Mouse (Mus musculus): Measurements from ENCODE around the gene Rfc2. TPM values are rescaled to one million over a fixed set of nuclear protein-coding genes. Genes with fewer than 3 reads are reported as not detected.
"Not testable (repeated sequence)": the region's sequence is repeated elsewhere in the genome, so short reads cannot be mapped to it uniquely, and the experiment has no call there.

Rfc2 gene
- polyA plus RNA-seq, 1 experiment from 2014 or later, result 215 TPM

DNA sequence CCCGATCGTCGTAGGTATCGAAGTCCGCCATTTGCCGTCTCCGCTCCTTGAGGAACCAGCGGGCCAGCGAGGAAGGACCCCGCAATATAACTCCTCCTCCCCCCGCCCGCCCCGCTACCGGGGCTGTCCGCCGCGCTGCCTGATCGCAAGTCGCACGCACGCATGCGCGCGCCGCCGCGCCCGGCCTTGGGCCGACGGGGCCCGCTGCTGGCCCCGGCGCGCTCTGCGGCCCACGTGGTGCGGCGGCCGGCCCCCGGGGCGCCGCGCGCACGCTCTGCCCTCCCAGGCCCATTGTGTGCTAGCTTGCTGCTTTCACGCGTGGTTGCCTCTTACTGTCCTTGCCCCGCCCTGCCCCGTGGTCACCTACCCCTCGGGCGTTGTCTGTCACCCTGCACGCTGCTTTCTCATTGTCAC is 58.1 kb downstream of the Rfc2 start, which contains the start of gene Eif4h:
Eif4h (minus strand) TSS at position 222 of the 414 bp plus-strand sequence.
- H3K4me3 ChIP-seq (replicated peaks), result peak within 1 kb of the TSS; percentile 100
- H3K4me2 ChIP-seq (replicated peaks), result peak within 1 kb of the TSS; percentile 88
- ATAC-seq, result peak; percentile 96
- WGBS, result under 1% methylated on average over 52 of the region's 52 CpGs
- peaks cover 20% of the 10 kb centered on the region for H3K36me3 ChIP-seq
- H3K9ac ChIP-seq (replicated peaks), result peak within 1 kb of the TSS; percentile 100
- peak within 1 kb of the TSS; percentile 95 for H3K27ac ChIP-seq
- no peaks in the 10 kb centered on the region for H3K27me3 ChIP-seq
- peaks cover 21% of the 10 kb centered on the region for H3K4me1 ChIP-seq (replicated peaks)
- no peaks in the 10 kb centered on the region for H3K9me3 ChIP-seq

DNA sequence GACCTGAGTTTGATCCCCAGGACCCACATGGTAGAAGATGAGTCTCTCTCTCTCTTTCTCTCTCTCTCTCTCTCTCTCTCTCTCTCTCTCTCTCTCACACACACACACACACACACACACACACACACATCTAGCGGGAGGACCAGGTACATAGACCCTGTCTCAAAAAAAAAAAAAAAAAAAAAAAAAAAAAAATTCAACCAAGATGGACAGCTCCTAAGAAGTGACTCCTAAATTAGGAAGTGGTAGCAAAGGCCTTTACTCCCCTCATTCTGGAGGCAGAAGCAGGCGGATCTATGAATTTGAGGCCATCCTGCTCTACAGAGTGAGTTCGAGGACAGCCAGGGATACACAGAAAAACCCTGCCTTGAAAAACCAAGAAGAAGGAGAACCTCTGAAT is 59.2 kb downstream of the Rfc2 start:
- H3K9me3 ChIP-seq, result no peaks in the 10 kb centered on the region
- no peak overlapping the region for H3K9ac ChIP-seq (replicated peaks)
- H3K36me3 ChIP-seq, result peaks cover 10% of the 10 kb centered on the region
- no peak overlapping the region for H3K4me3 ChIP-seq (replicated peaks)
- 98% methylated on average over 3 of the region's 3 CpGs for WGBS
- peaks cover 21% of the 10 kb centered on the region for H3K4me1 ChIP-seq (replicated peaks)
- no peak overlapping the region for H3K4me2 ChIP-seq (replicated peaks)
- H3K27me3 ChIP-seq, result no peaks in the 10 kb centered on the region
- 0 out of 2 replicates have a peak overlapping the region, but pooled peaks have one; percentile 95 for H3K27ac ChIP-seq
- no peak for ATAC-seq

DNA sequence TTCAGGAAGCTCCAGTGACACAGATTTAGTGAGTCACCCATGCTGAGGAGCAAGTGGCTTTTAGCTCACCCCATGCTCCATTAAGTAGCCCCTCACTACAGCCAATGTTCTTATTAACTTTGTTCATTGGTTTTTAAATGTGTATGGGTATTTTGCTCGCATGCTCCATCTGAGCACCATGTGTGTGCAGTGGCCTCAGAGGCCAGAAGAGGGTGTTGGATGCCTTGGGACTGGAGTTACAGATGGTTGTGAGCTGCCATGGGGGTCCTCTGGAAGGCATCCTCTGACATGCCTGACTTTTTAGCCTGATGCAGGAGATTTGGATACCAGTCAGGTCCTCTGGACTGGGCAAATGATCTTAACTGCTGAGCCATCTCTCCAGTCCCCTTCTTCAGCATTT is 63.0 kb downstream of the Rfc2 start:
- no peak for ATAC-seq
- WGBS, result 89% methylated on average over 1 of the region's 1 CpGs

DNA sequence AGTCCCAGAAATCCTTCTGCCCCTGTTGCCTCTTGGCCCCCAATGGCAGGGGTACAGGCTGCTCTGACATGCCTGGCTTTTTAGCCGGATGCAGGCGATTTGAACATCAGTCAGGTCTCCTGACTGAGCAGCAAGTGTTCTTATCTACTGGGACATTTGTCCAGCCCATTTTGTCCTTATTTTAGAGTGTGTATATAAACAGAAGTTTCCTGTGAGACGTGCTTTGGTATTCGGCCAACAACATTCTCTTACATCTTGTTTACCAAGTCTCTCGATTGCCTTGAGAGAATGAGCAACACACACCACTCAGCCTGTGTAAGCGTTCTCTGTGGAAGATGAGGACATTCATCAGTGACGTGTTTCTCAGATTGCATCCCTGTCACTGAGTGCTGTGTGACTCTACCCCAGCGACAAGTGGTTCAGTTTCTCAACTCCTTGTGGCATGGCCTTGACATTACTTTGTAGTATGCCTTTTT is 63.5 kb downstream of the Rfc2 start:
- no peak for ATAC-seq
- H3K9me3 ChIP-seq, result no peaks in the 10 kb centered on the region
- no peak overlapping the region for H3K4me3 ChIP-seq (replicated peaks)
- H3K9ac ChIP-seq (replicated peaks), result no peak overlapping the region
- no peaks in the 10 kb centered on the region for H3K27me3 ChIP-seq
- no peak overlapping the region for H3K4me2 ChIP-seq (replicated peaks)
- WGBS, result 80% methylated on average over 8 of the region's 8 CpGs
- H3K36me3 ChIP-seq, result no peaks in the 10 kb centered on the region
- H3K4me1 ChIP-seq (replicated peaks), result peaks cover 2% of the 10 kb centered on the region; the same call in 1 of the 2 replicates
- H3K27ac ChIP-seq, result no peak overlapping the region

More for the DNA sequence above, 63.0 kb downstream of the Rfc2 start:
- H3K27me3 ChIP-seq, result no peaks in the 10 kb centered on the region
- peaks cover 4% of the 10 kb centered on the region; the same call in 1 of the 2 replicates for H3K4me1 ChIP-seq (replicated peaks)
- no peaks in the 10 kb centered on the region for H3K9me3 ChIP-seq
- H3K4me2 ChIP-seq (replicated peaks), result no peak overlapping the region
- no peak overlapping the region for H3K27ac ChIP-seq
- no peaks in the 10 kb centered on the region for H3K36me3 ChIP-seq
- no peak overlapping the region for H3K4me3 ChIP-seq (replicated peaks)
- no peak overlapping the region for H3K9ac ChIP-seq (replicated peaks)

DNA sequence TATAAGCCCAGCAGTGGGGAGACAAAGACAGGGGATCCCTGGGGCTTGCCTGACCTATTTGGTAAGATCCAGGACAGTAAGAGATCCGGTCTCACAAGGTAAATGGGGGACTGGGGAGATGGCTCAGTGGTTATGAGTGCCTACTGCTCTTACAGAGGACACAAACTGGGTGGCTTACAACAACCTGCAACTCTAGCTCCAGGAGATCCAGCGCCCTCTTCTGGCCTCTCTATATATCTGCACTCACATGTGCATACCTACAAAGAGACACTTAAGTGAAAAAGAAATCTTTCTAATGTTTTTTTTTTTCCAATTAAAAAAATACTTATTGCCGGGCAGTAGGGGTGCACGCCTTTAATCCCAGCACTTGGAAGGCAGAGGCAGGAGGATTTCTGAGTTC is 65.3 kb downstream of the Rfc2 start:
- ATAC-seq, result no peak
- Histone ChIP-seq H3K27ac (no peak overlapping the region), H3K4me3 (replicated peaks) (no peak overlapping the region), H3K4me1 (replicated peaks) (no peaks in the 10 kb centered on the region), H3K36me3 (no peaks in the 10 kb centered on the region), H3K4me2 (replicated peaks) (no peak overlapping the region), H3K9ac (replicated peaks) (no peak overlapping the region), H3K27me3 (no peaks in the 10 kb centered on the region), H3K9me3 (no peaks in the 10 kb centered on the region)
- 76% methylated on average over 4 of the region's 4 CpGs for WGBS

DNA sequence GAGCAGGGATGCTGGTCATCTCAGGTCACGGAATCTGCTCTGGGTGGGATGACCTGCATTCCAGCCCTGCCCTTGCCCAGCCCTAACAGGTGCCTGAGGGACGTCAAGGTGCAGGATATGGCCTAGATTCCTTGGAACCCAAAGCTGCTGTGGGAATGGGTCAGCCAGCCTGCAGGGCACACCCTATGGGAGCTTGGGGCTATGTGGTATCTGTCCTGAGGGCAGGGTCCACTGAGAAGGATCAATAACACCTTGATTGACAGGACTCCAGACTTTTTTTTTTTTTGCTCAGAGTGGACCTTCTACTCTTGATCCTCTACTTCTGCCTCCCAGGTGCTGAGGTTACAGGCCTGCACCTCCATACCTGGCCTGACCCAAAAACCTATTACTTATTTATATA is 66.2 kb downstream of the Rfc2 start:
- no peak for ATAC-seq

DNA sequence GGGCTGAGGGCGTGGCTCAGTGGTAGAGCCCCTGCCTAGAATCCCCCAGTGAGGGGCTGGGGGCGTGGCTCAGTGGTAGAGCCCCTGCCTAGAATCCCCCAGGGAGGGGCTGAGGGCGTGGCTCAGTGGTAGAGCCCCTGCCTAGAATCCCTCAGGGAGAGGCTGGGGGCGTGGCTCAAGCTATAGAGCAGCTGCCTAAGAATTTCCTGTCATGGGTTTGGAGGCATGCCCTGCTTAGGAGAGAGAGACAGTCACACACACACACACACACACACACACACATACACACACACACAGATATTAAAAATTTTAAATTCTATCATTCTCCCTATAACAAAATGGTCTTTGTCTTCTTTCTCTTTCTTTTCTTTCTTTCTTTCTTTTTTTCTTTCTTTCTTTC is 67.8 kb downstream of the Rfc2 start:
- not testable (repeated sequence) for H3K9me3 ChIP-seq; H3K9ac ChIP-seq (replicated peaks); H3K27ac ChIP-seq; ATAC-seq; H3K4me1 ChIP-seq (replicated peaks); H3K27me3 ChIP-seq; H3K36me3 ChIP-seq; H3K4me3 ChIP-seq (replicated peaks); H3K4me2 ChIP-seq (replicated peaks)
- 85% methylated on average over 4 of the region's 4 CpGs for WGBS

More for the DNA sequence above, 66.2 kb downstream of the Rfc2 start:
- no peak overlapping the region for H3K4me3 ChIP-seq (replicated peaks)
- H3K4me1 ChIP-seq (replicated peaks), result no peaks in the 10 kb centered on the region
- H3K36me3 ChIP-seq, result no peaks in the 10 kb centered on the region
- no peaks in the 10 kb centered on the region for H3K27me3 ChIP-seq
- no peaks in the 10 kb centered on the region for H3K9me3 ChIP-seq
- 78% methylated on average over 2 of the region's 2 CpGs for WGBS
- no peak overlapping the region for H3K9ac ChIP-seq (replicated peaks)
- no peak overlapping the region for H3K27ac ChIP-seq
- no peak overlapping the region for H3K4me2 ChIP-seq (replicated peaks)

DNA sequence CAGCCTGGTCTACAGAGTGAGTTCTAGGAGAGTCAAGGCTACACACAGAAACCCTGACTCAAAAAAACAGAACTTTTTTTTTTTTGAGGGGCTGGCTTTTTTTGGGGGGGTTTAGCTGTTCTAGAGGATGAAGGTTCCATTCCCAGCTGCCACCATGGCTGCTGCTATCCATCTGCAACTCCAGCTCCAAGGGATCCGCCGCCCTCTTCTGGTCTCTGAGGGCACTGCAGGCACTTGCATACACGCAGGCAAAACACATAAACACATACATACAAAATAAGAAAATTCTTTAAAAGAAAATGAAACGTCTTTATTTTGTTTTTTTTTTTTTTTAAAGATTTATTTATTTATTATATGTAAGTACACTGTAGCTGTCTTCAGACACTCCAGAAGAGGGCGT is 69.8 kb downstream of the Rfc2 start:
- no peaks in the 10 kb centered on the region for H3K27me3 ChIP-seq
- H3K36me3 ChIP-seq, result no peaks in the 10 kb centered on the region
- no peaks in the 10 kb centered on the region for H3K9me3 ChIP-seq
- no peaks in the 10 kb centered on the region for H3K4me1 ChIP-seq (replicated peaks)
- H3K4me2 ChIP-seq (replicated peaks), result no peak overlapping the region
- no peak for ATAC-seq
- 48% methylated on average over 5 of the region's 5 CpGs for WGBS
- no peak overlapping the region for H3K27ac ChIP-seq
- H3K9ac ChIP-seq (replicated peaks), result no peak overlapping the region
- no peak overlapping the region for H3K4me3 ChIP-seq (replicated peaks)

Small RNAs within 50 kb of the gene (microRNA-seq; reads per million reads assigned to microRNA genes)
- not detected for gene Mir7228

Other genes with a start within 250 kb of the Rfc2 start
- gene Gtf2ird1, start 124.7 kb upstream of the Rfc2 start, polyA plus RNA-seq (2015; fragmentation: Nextera tagmentation; extraction: Ambion mirVana), result 89.6 and 96.6 TPM in 2 replicates
- gene Clip2, start 28.9 kb upstream of the Rfc2 start, polyA plus RNA-seq (2015; fragmentation: Nextera tagmentation; extraction: Ambion mirVana), result 13.4 and 15.3 TPM in 2 replicates
- 0.47 and 0.48 TPM in 2 replicates for gene Syna, start 21.2 kb upstream of the Rfc2 start, polyA plus RNA-seq (2015; fragmentation: Nextera tagmentation; extraction: Ambion mirVana)
- 4.1 and 5.5 TPM in 2 replicates for gene Lat2, start 33.7 kb downstream of the Rfc2 start, polyA plus RNA-seq (2015; fragmentation: Nextera tagmentation; extraction: Ambion mirVana)
- gene Eif4h, start 58.1 kb downstream of the Rfc2 start, polyA plus RNA-seq (2015; fragmentation: Nextera tagmentation; extraction: Ambion mirVana), result 352 and 382 TPM in 2 replicates
- gene Limk1, start 107.2 kb downstream of the Rfc2 start, polyA plus RNA-seq (2015; fragmentation: Nextera tagmentation; extraction: Ambion mirVana), result 17.5 and 20.8 TPM in 2 replicates
- 2.1 and 2.6 TPM in 2 replicates for gene Eln, start 166.0 kb downstream of the Rfc2 start, polyA plus RNA-seq (2015; fragmentation: Nextera tagmentation; extraction: Ambion mirVana)